ENCODE assay signal across 8 mouse cellular contexts in genomic region chr10:67535256-67535655, GRCm38 (mm10). TPM values are rescaled to one million over a fixed set of nuclear protein-coding genes. Genes with fewer than 3 reads are reported as not detected.
DNase-seq lines count a peak whose midpoint lies in the region; ATAC-seq lines count a peak whose summit lies in the region.

Gene Egr2, plus strand, starts transcription at chr10:67535475.

- peak within 1 kb of the TSS; percentile 93 for H3K4me2 ChIP-seq in midbrain, embryonic 16.5 days (ENCODE audit: low read length)

- under 1% methylated on average over 30 of the region's 37 CpGs for WGBS in midbrain, embryonic 16.5 days

- H3K9ac ChIP-seq in midbrain, embryonic 16.5 days (ENCODE audit: low read depth, low read length) = no peak within 1 kb of the TSS

- peak within 1 kb of the TSS; percentile 57 for H3K4me3 ChIP-seq in midbrain, embryonic 16.5 days (ENCODE audit: low read depth, low read length)

- no peaks in the 10 kb centered on the region for H3K36me3 ChIP-seq in midbrain, embryonic 16.5 days (ENCODE audit: control insufficient read depth, insufficient read depth, low read length)

- H3K4me1 ChIP-seq in midbrain, embryonic 16.5 days (ENCODE audit: control insufficient read depth, insufficient read depth, low read length) = peaks cover 35% of the 10 kb centered on the region

- H3K27me3 ChIP-seq in midbrain, embryonic 16.5 days (ENCODE audit: control insufficient read depth, insufficient read depth, low read depth, low read length) = peaks cover 62% of the 10 kb centered on the region

- ATAC-seq in granulocyte monocyte progenitor cell, adult 5-6 weeks (replicated peaks; ENCODE audit: poor library complexity, severe bottlenecking) = peak; percentile 28
- ATAC-seq in midbrain, embryonic 16.5 days = no peak
- ATAC-seq in monocyte, adult 5-6 weeks (replicated peaks; ENCODE audit: insufficient number of reproducible peaks, low FRiP score, low TSS enrichment, poor library complexity, severe bottlenecking) = no peak

- H3K27ac ChIP-seq in midbrain, embryonic 16.5 days (ENCODE audit: low read length) = no peak within 1 kb of the TSS

- H3K9me3 ChIP-seq in midbrain, embryonic 16.5 days (replicated peaks; ENCODE audit: control insufficient read depth, low read length, poor library complexity, severe bottlenecking) = no peaks in the 10 kb centered on the region

- DNase-seq in embryo, embryonic 9.5 days (ENCODE audit: extremely low spot score) = peak; percentile 46
- DNase-seq in embryo, embryonic 10.5 days (ENCODE audit: low spot score) = no peak
- DNase-seq in B cell, adult 2 months = peak; percentile 52
- peak; percentile 20 for DNase-seq in brain, adult 2 months (ENCODE audit: low read depth, low spot score)
- peak; percentile 43 for DNase-seq in kidney, postnatal 10 days

RNA-seq across cellular contexts. Expression of gene Egr2, which starts in this region (rescaled TPM):
- total RNA-seq in granulocyte monocyte progenitor cell, adult 5-6 weeks (2014; fragmentation: Nextera tagmentation) = not detected in 2 replicates
- total RNA-seq in granulocyte monocyte progenitor cell, adult 5-6 weeks (2017) = 0.72 and 3.1 TPM in 2 replicates
- polyA plus RNA-seq in midbrain, embryonic 16.5 days (2015; fragmentation: Nextera tagmentation; extraction: Ambion mirVana) = 0.45 and 0.68 TPM in 2 replicates
- 5.2 to 9.9 TPM (median 9.1 TPM) in 3 replicates for total RNA-seq in monocyte, adult 5-6 weeks (2017)
